Mouse (Mus musculus) bone marrow, adult 2 months (tissue): ENCODE results near the gene Gcsh.

Experiments
- CTCF ChIP-seq: fragments of 200-500 bp; IDR thresholded peaks from 2 replicates; pipeline ENCODE4 v1.5.1; 2011; ENCODE audit warnings: low read length, control low read depth; ENCODE audit not compliant: control insufficient read depth, insufficient read depth
- POLR2A ChIP-seq: fragments of 200-500 bp; IDR thresholded peaks from 2 replicates; pipeline ENCODE4 v1.6.1; 2011; ENCODE audit warnings: low read depth, mild to moderate bottlenecking, control low read depth, low read length, borderline replicate concordance; ENCODE audit not compliant: control insufficient read depth

DNA sequence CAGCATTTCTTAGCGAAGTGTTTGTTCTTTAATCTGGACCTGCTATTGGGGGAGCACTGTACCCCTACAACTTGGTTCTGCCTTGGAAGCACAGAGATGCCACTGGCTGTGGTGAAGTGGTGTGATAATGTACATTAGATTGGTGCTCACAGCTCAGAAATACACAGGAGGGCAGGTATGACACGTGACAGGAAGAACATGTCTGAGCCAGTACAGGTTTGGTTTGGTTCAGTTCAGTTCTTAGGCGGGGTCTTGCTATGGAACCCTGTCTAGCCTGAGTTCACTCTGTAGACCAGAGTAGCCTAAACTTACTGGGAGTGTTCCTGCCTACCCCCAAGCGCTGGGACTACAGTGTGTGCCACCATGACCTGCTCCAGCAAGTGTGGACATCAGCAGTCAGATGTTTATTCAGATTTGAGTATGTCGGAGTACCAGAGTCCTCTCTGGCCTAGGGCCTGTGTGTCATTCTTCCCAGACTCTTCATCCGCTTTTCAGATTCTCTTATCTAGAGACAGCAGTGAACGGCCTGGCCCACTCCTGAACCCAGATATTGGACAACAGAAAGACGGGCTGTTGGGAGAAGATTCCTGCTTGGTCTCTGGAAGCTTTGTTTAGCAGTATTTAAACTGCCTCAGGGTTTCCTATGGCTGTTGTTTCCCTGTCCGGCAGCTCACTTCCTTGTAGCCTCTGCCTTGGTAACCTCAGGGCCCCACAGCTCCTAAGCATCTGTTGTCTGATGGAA lies 48.0 kb downstream of the Gcsh start:
- TF ChIP-seq CTCF (no peak), POLR2A (no peak)
